Mouse (Mus musculus) layer of hippocampus, adult 9-10 months (tissue): Measurements from ENCODE around the gene Prss56.
A peak's percentile ranks its signal among the peaks of the same experiment; 100 is the strongest.

Source experiments
- DNase-seq: peaks from one replicate; pipeline ENCODE4 v3.0.0; 2022; ENCODE audit warnings: low spot score

Gene Prss56

GRCm38 (mm10) chr1:87183013-87183412 is at the start of gene Prss56:
Gene Prss56, plus strand, starts transcription at chr1:87183313.
- no peak for DNase-seq

GRCm38 (mm10) chr1:87141550-87141949 is 41.6 kb upstream of the Prss56 start:
- DNase-seq: no peak

GRCm38 (mm10) chr1:87142456-87142855 is 40.7 kb upstream of the Prss56 start:
- no peak for DNase-seq

GRCm38 (mm10) chr1:87143141-87143540 is 40.0 kb upstream of the Prss56 start:
- no peak for DNase-seq

GRCm38 (mm10) chr1:87149422-87149821 is 33.7 kb upstream of the Prss56 start:
- no peak for DNase-seq

GRCm38 (mm10) chr1:87151286-87151685 is 31.8 kb upstream of the Prss56 start:
- no peak for DNase-seq

- no peak for DNase-seq
Observed at GRCm38 (mm10) chr1:87153776-87154500, 29.2 kb upstream of the Prss56 start.

- no peak for DNase-seq
Observed at GRCm38 (mm10) chr1:87154501-87155120, 28.5 kb upstream of the Prss56 start.

- DNase-seq: no peak
Observed at GRCm38 (mm10) chr1:87155531-87156198, 27.4 kb upstream of the Prss56 start.

GRCm38 (mm10) chr1:87156199-87156587 is 26.9 kb upstream of the Prss56 start, which contains the start of gene Ecel1:
Gene Ecel1, minus strand, starts transcription at chr1:87156521.
- no peak for DNase-seq

GRCm38 (mm10) chr1:87159396-87159795 is 23.7 kb upstream of the Prss56 start:
- no peak for DNase-seq

- no peak for DNase-seq
Observed at GRCm38 (mm10) chr1:87164164-87164795, 18.8 kb upstream of the Prss56 start.

GRCm38 (mm10) chr1:87164796-87165184 is 18.3 kb upstream of the Prss56 start:
- DNase-seq: no peak

GRCm38 (mm10) chr1:87170458-87170857 is 12.7 kb upstream of the Prss56 start:
- DNase-seq: no peak

GRCm38 (mm10) chr1:87171312-87171711 is 11.8 kb upstream of the Prss56 start:
- DNase-seq: no peak

GRCm38 (mm10) chr1:87172316-87172715 is 10.8 kb upstream of the Prss56 start:
- DNase-seq: no peak

- DNase-seq: no peak
Observed at GRCm38 (mm10) chr1:87174006-87174955, 8.8 kb upstream of the Prss56 start.

- DNase-seq: no peak
Observed at GRCm38 (mm10) chr1:87175852-87176292, 7.2 kb upstream of the Prss56 start.

- no peak for DNase-seq
Observed at GRCm38 (mm10) chr1:87180896-87181295, 2.2 kb upstream of the Prss56 start.

- no peak for DNase-seq
Observed at GRCm38 (mm10) chr1:87183998-87184750, 1.1 kb downstream of the Prss56 start.

GRCm38 (mm10) chr1:87184751-87185139 is 1.6 kb downstream of the Prss56 start:
- peak; percentile 49 for DNase-seq
